Mouse (Mus musculus): ENCODE measurements around the gene Tmc7. TPM values are rescaled to one million over a fixed set of nuclear protein-coding genes. Genes with fewer than 3 reads are reported as not detected.

Gene Tmc7
- polyA plus RNA-seq, 1 experiment from 2014 or later, result 6.2 TPM

- Histone ChIP-seq H3K27me3 (no peaks in the 10 kb centered on the region), H3K9me3 (no peaks in the 10 kb centered on the region), H3K27ac (peak overlapping the region; percentile 99), H3K36me3 (peaks cover 19% of the 10 kb centered on the region), H3K4me3 (replicated peaks) (peak overlapping the region; percentile 65), H3K4me2 (replicated peaks) (peak overlapping the region; percentile 70), H3K9ac (replicated peaks) (peak overlapping the region; percentile 72), H3K4me1 (replicated peaks) (peaks cover 3% of the 10 kb centered on the region)
- peak; percentile 96 for ATAC-seq
- 1% methylated on average over 36 of the region's 36 CpGs for WGBS
Observed at GRCm38 (mm10) chr7:118532519-118533177, 51.9 kb downstream of the Tmc7 start.

- H3K4me3 ChIP-seq (replicated peaks), result no peak overlapping the region
- no peaks in the 10 kb centered on the region for H3K9me3 ChIP-seq
- H3K27ac ChIP-seq, result no peak overlapping the region
- H3K4me2 ChIP-seq (replicated peaks), result no peak overlapping the region
- 83% methylated on average over 4 of the region's 4 CpGs for WGBS
- H3K9ac ChIP-seq (replicated peaks), result no peak overlapping the region
- no peak for ATAC-seq
- H3K36me3 ChIP-seq, result peaks cover 57% of the 10 kb centered on the region
- no peaks in the 10 kb centered on the region for H3K4me1 ChIP-seq (replicated peaks)
- H3K27me3 ChIP-seq, result no peaks in the 10 kb centered on the region
Observed at GRCm38 (mm10) chr7:118526967-118527366, 57.6 kb downstream of the Tmc7 start.

- 88% methylated on average over 5 of the region's 5 CpGs for WGBS
- no peak for ATAC-seq
- Histone ChIP-seq H3K9me3 (no peaks in the 10 kb centered on the region), H3K27ac (no peak overlapping the region), H3K9ac (replicated peaks) (no peak overlapping the region), H3K27me3 (0 out of 2 replicates have a peak, but pooled peaks cover 3% of the 10 kb centered on the region), H3K36me3 (peaks cover 37% of the 10 kb centered on the region), H3K4me1 (replicated peaks) (no peaks in the 10 kb centered on the region), H3K4me2 (replicated peaks) (no peak overlapping the region), H3K4me3 (replicated peaks) (no peak overlapping the region)
Observed at GRCm38 (mm10) chr7:118522077-118522476, 62.5 kb downstream of the Tmc7 start.

DNA sequence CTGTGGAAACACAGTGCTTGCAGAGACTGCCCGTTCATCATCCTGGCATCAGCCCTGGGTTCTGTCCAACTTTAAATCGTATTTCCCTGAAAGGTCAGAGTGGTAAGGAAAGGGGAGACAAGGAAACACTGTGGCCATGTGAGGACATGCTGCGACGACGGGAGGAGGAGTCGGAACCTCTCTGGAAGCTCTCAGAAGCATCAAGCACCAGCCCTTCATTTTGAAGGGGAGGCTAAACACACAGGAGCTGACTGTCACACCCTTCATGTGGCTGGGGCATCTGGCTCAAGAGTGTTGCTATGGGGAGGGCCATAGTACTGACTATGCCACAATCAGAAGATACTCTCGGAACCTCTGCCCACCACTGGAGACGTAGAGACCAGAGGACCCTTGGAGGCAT is 64.9 kb downstream of the Tmc7 start:
- WGBS, result 91% methylated on average over 8 of the region's 8 CpGs
- Histone ChIP-seq H3K4me3 (replicated peaks) (no peak overlapping the region), H3K4me2 (replicated peaks) (no peak overlapping the region), H3K4me1 (replicated peaks) (no peaks in the 10 kb centered on the region), H3K36me3 (peaks cover 13% of the 10 kb centered on the region), H3K9me3 (no peaks in the 10 kb centered on the region), H3K27me3 (0 out of 2 replicates have a peak, but pooled peaks cover 3% of the 10 kb centered on the region), H3K9ac (replicated peaks) (no peak overlapping the region), H3K27ac (no peak overlapping the region)
- no peak for ATAC-seq

- H3K27ac ChIP-seq, result no peak overlapping the region
- H3K27me3 ChIP-seq, result 0 out of 2 replicates have a peak, but pooled peaks cover 3% of the 10 kb centered on the region
- H3K9ac ChIP-seq (replicated peaks), result no peak overlapping the region
- H3K4me1 ChIP-seq (replicated peaks), result no peaks in the 10 kb centered on the region
- ATAC-seq, result peak; percentile 70
- peaks cover 7% of the 10 kb centered on the region; the same call in 1 of the 2 replicates for H3K36me3 ChIP-seq
- 2% methylated on average over 18 of the region's 18 CpGs for WGBS
- H3K4me3 ChIP-seq (replicated peaks), result no peak overlapping the region
- no peak overlapping the region for H3K4me2 ChIP-seq (replicated peaks)
- H3K9me3 ChIP-seq, result no peaks in the 10 kb centered on the region
Observed at GRCm38 (mm10) chr7:118518687-118519086, 65.8 kb downstream of the Tmc7 start.

DNA sequence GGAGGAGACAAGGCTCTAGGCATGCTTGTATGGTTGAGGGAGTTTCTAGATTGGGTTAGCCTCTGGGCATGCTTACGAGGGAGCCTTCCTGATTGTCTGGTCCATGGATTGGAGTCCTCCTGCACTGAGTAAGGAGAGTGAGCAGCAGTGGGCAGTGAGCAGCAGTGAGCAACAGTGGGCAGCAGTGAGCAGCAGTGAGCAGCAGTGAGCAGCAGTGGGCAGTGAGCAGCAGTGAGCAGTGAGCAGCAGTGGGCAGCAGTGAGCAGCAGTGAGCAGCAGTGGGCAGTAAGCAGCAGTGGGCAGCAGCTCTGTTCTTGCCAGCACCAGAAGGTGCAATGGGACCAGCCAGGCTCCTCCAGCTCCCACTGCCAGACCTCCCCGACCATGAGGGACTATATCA is 66.7 kb downstream of the Tmc7 start:
- peaks cover 7% of the 10 kb centered on the region; the same call in 1 of the 2 replicates for H3K36me3 ChIP-seq
- peak; percentile 50; the same call in 1 of the 2 replicates for ATAC-seq
- H3K4me2 ChIP-seq (replicated peaks), result no peak overlapping the region
- H3K9ac ChIP-seq (replicated peaks), result no peak overlapping the region
- 70% methylated on average over 2 of the region's 2 CpGs for WGBS
- no peak overlapping the region for H3K4me3 ChIP-seq (replicated peaks)
- H3K4me1 ChIP-seq (replicated peaks), result no peaks in the 10 kb centered on the region
- H3K9me3 ChIP-seq, result no peaks in the 10 kb centered on the region
- no peak overlapping the region for H3K27ac ChIP-seq
- 0 out of 2 replicates have a peak, but pooled peaks cover 3% of the 10 kb centered on the region for H3K27me3 ChIP-seq

DNA sequence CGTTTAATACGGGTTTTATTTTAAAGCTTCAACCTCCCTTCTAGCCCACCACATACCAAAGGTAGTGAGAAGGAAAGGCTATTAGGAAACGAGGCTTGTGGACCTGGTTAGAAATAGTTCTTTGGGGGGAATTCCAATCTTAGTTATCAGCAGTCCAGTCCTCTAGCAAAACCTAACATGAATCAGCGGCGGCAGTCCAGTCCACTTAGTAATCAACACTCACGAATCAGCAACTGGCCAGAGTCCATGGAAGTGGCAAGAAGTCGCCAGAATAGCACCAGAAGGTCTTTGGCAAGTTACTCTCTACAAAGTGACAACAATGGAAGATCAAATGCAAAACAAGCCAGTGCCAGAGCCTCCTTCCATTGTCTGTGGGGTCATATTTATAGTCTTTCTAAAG is 76.0 kb downstream of the Tmc7 start:
- ATAC-seq, result no peak
- H3K9me3 ChIP-seq, result no peaks in the 10 kb centered on the region
- no peaks in the 10 kb centered on the region for H3K27me3 ChIP-seq
- H3K4me2 ChIP-seq (replicated peaks), result no peak overlapping the region
- no peaks in the 10 kb centered on the region for H3K4me1 ChIP-seq (replicated peaks)
- no peaks in the 10 kb centered on the region for H3K36me3 ChIP-seq
- no peak overlapping the region for H3K27ac ChIP-seq
- H3K4me3 ChIP-seq (replicated peaks), result no peak overlapping the region
- 79% methylated on average over 7 of the region's 7 CpGs for WGBS
- H3K9ac ChIP-seq (replicated peaks), result no peak overlapping the region

DNA sequence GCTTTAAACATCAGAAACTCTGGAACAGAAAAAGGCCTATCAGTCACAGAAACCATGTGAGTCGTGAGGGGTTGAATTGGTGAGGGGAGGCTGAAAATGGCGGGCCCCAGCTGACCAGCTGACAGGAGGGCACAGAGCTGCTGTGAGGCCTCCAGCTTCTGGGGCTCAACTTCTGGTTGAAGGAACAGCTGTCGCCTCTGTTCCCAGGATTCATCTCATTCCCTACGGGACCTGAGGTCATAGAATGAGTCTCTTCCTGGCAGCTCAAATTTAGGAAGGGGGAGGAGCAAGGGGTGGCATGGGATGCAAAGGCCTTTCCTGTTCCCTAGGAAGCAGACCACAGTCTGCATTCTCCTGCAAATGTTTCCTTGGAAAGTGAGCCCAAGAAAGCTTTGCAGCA is 80.7 kb downstream of the Tmc7 start:
- H3K36me3 ChIP-seq, result no peaks in the 10 kb centered on the region
- no peak for ATAC-seq
- WGBS, result 79% methylated on average over 4 of the region's 4 CpGs

DNA sequence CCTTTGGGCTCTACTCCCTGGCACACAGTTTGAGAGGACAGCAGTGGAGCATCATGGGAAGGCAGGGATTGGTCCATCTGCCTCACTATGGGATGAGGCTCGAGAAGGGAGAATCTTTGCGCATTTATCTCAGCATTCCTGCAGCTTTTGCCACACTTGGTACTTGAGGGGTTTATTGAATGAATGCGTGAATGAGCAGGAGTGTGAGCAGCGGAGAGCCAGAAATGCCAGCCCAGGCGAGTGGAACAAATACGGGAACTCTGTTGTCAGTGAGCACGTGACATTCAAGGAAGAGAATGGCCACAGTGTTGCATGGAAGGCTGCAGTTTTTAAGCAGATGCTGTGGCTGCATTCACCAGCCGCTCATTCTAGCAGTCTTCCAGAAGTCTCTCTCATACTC is 82.2 kb downstream of the Tmc7 start:
- Histone ChIP-seq H3K9ac (replicated peaks) (no peak overlapping the region), H3K36me3 (no peaks in the 10 kb centered on the region), H3K27me3 (no peaks in the 10 kb centered on the region), H3K27ac (no peak overlapping the region), H3K4me3 (replicated peaks) (no peak overlapping the region), H3K4me2 (replicated peaks) (no peak overlapping the region), H3K4me1 (replicated peaks) (no peaks in the 10 kb centered on the region), H3K9me3 (no peaks in the 10 kb centered on the region)
- ATAC-seq, result no peak
- 63% methylated on average over 8 of the region's 8 CpGs for WGBS

More for the DNA sequence above, 80.7 kb downstream of the Tmc7 start:
- no peaks in the 10 kb centered on the region for H3K9me3 ChIP-seq
- H3K4me2 ChIP-seq (replicated peaks), result no peak overlapping the region
- no peak overlapping the region for H3K27ac ChIP-seq
- H3K4me1 ChIP-seq (replicated peaks), result no peaks in the 10 kb centered on the region
- H3K4me3 ChIP-seq (replicated peaks), result no peak overlapping the region
- no peaks in the 10 kb centered on the region for H3K27me3 ChIP-seq
- no peak overlapping the region for H3K9ac ChIP-seq (replicated peaks)

- no peaks in the 10 kb centered on the region for H3K9me3 ChIP-seq
- H3K36me3 ChIP-seq, result no peaks in the 10 kb centered on the region
- no peak for ATAC-seq
- WGBS, result 84% methylated on average over 7 of the region's 7 CpGs
- no peak overlapping the region for H3K9ac ChIP-seq (replicated peaks)
- no peaks in the 10 kb centered on the region; the same call in 1 of the 2 replicates for H3K27me3 ChIP-seq
- H3K4me1 ChIP-seq (replicated peaks), result no peaks in the 10 kb centered on the region
- no peak overlapping the region for H3K4me3 ChIP-seq (replicated peaks)
- H3K27ac ChIP-seq, result no peak overlapping the region
- H3K4me2 ChIP-seq (replicated peaks), result no peak overlapping the region
Observed at GRCm38 (mm10) chr7:118499784-118500435, 84.6 kb downstream of the Tmc7 start.

GRCm38 (mm10) chr7:118498984-118499783 is 85.4 kb downstream of the Tmc7 start:
- no peak overlapping the region for H3K9ac ChIP-seq (replicated peaks)
- no peak overlapping the region for H3K4me2 ChIP-seq (replicated peaks)
- WGBS, result 91% methylated on average over 12 of the region's 12 CpGs
- no peak overlapping the region for H3K4me3 ChIP-seq (replicated peaks)
- no peaks in the 10 kb centered on the region; the same call in 1 of the 2 replicates for H3K27me3 ChIP-seq
- no peaks in the 10 kb centered on the region for H3K36me3 ChIP-seq
- no peak overlapping the region for H3K27ac ChIP-seq
- no peaks in the 10 kb centered on the region for H3K4me1 ChIP-seq (replicated peaks)
- H3K9me3 ChIP-seq, result no peaks in the 10 kb centered on the region
- ATAC-seq, result no peak

Measured in midbrain, embryonic 13.5 days (tissue).